Mouse (Mus musculus) forebrain, embryonic 10.5 days (tissue): ENCODE data around the gene Nox3. TPM values are rescaled to one million over a fixed set of nuclear protein-coding genes. Genes with fewer than 3 reads are reported as not detected.

Experiments
- DNase-seq: peaks from one replicate; pipeline ENCODE4 v3.0.0-alpha.2; 2017; ENCODE audit warnings: low spot score; ENCODE audit errors: extremely low spot score
- H3K27ac ChIP-seq: fragments of 300-500 bp; sonication (generic); 2 replicates; pipeline ENCODE4 v1.5.1; 2016; ENCODE audit warnings: mild to moderate bottlenecking
- H3K27me3 ChIP-seq: fragments of 300-500 bp; sonication (generic); 2 replicates; pipeline ENCODE4 v1.6.1; 2016; ENCODE audit warnings: mild to moderate bottlenecking; ENCODE audit not compliant: poor library complexity, severe bottlenecking
- H3K36me3 ChIP-seq: fragments of 300-500 bp; sonication (generic); replicated peaks from 2 replicates; pipeline ENCODE4 v1.6.1; 2016; ENCODE audit warnings: mild to moderate bottlenecking, moderate library complexity
- H3K4me1 ChIP-seq: fragments of 300-500 bp; sonication (generic); 2 replicates; pipeline ENCODE4 v1.6.1; 2016
- H3K4me3 ChIP-seq: fragments of 300-500 bp; sonication (generic); 2 replicates; pipeline ENCODE4 v1.5.1; 2016; ENCODE audit warnings: mild to moderate bottlenecking, moderate library complexity
- H3K9me3 ChIP-seq: fragments of 300-500 bp; sonication (generic); 2 replicates; pipeline ENCODE4 v1.6.1; 2016; ENCODE audit warnings: mild to moderate bottlenecking, moderate library complexity
- WGBS: fragments of 180-500 bp; shearing (Covaris S2); methylation state at CpG from one replicate; pipeline ENCODE4 v1.1.7; 2016; 5-methylcytosine and 5-hydroxymethylcytosine counted together
- polyA plus RNA-seq: library from polyadenylated mRNA; unstranded; fragments of >200 nt; fragmentation: Nextera tagmentation; extraction: Ambion mirVana; gene quantifications from 2 replicates; pipeline ENCODE4 v1.2.1, GENCODE M21; 2016

Nox3 gene
- polyA plus RNA-seq, result not detected in 2 replicates

GRCm38 (mm10) chr17:3696161-3696560 lies at the start of gene Nox3:
Nox3 (minus strand) TSS chr17:3696261.
- Histone ChIP-seq H3K36me3 (no peaks in the 10 kb centered on the region), H3K4me1 (peaks cover 20% of the 10 kb centered on the region), H3K9me3 (no peaks in the 10 kb centered on the region), H3K27me3 (no peaks in the 10 kb centered on the region), H3K4me3 (no peak within 1 kb of the TSS), H3K27ac (no peak within 1 kb of the TSS)
- 94% methylated on average over 9 of the region's 9 CpGs for WGBS
- no peak for DNase-seq

GRCm38 (mm10) chr17:3744402-3744801 lies 48.3 kb upstream of the Nox3 start:
- Histone ChIP-seq H3K4me3 (no peak overlapping the region), H3K27me3 (no peaks in the 10 kb centered on the region), H3K36me3 (no peaks in the 10 kb centered on the region), H3K27ac (no peak overlapping the region), H3K9me3 (no peaks in the 10 kb centered on the region), H3K4me1 (no peaks in the 10 kb centered on the region)
- DNase-seq, result no peak
- 79% methylated on average over 2 of the region's 2 CpGs for WGBS

- H3K36me3 ChIP-seq, result no peaks in the 10 kb centered on the region
- H3K9me3 ChIP-seq, result no peaks in the 10 kb centered on the region
- H3K4me3 ChIP-seq, result no peak overlapping the region
- 90% methylated on average over 2 of the region's 2 CpGs for WGBS
- H3K27ac ChIP-seq, result no peak overlapping the region
- no peaks in the 10 kb centered on the region for H3K27me3 ChIP-seq
- peaks cover 5% of the 10 kb centered on the region for H3K4me1 ChIP-seq
- DNase-seq, result no peak
Measured at GRCm38 (mm10) chr17:3736936-3737335, 40.9 kb upstream of the Nox3 start.

- H3K4me3 ChIP-seq, result no peak overlapping the region
- no peak for DNase-seq
- H3K36me3 ChIP-seq, result no peaks in the 10 kb centered on the region
- no peaks in the 10 kb centered on the region for H3K27me3 ChIP-seq
- H3K4me1 ChIP-seq, result peaks cover 5% of the 10 kb centered on the region
- no peaks in the 10 kb centered on the region for H3K9me3 ChIP-seq
- H3K27ac ChIP-seq, result no peak overlapping the region
Measured at GRCm38 (mm10) chr17:3734286-3734685, 38.2 kb upstream of the Nox3 start.

GRCm38 (mm10) chr17:3705350-3705930 lies 9.4 kb upstream of the Nox3 start:
- H3K4me1 ChIP-seq, result no peaks in the 10 kb centered on the region; the same call in 1 of the 2 replicates
- DNase-seq, result no peak
- no peak overlapping the region for H3K27ac ChIP-seq
- H3K4me3 ChIP-seq, result no peak overlapping the region
- no peaks in the 10 kb centered on the region for H3K9me3 ChIP-seq
- no peaks in the 10 kb centered on the region for H3K27me3 ChIP-seq
- no peaks in the 10 kb centered on the region for H3K36me3 ChIP-seq
- WGBS, result 96% methylated on average over 1 of the region's 1 CpGs

GRCm38 (mm10) chr17:3702320-3702719 lies 6.3 kb upstream of the Nox3 start:
- no peaks in the 10 kb centered on the region; the same call in 1 of the 2 replicates for H3K4me1 ChIP-seq
- H3K36me3 ChIP-seq, result no peaks in the 10 kb centered on the region
- no peak for DNase-seq
- WGBS, result 77% methylated on average over 3 of the region's 3 CpGs
- H3K27ac ChIP-seq, result no peak overlapping the region
- H3K27me3 ChIP-seq, result no peaks in the 10 kb centered on the region
- no peaks in the 10 kb centered on the region for H3K9me3 ChIP-seq
- H3K4me3 ChIP-seq, result no peak overlapping the region

- 66% methylated on average over 8 of the region's 8 CpGs for WGBS
- H3K4me1 ChIP-seq, result peaks cover 36% of the 10 kb centered on the region
- H3K36me3 ChIP-seq, result no peaks in the 10 kb centered on the region
- peak overlapping the region; percentile 9; the same call in 1 of the 2 replicates for H3K27ac ChIP-seq
- H3K27me3 ChIP-seq, result no peaks in the 10 kb centered on the region
- no peak for DNase-seq
- no peak overlapping the region for H3K4me3 ChIP-seq
- no peaks in the 10 kb centered on the region for H3K9me3 ChIP-seq
Measured at GRCm38 (mm10) chr17:3692817-3693216, 3.2 kb downstream of the Nox3 start.

GRCm38 (mm10) chr17:3690499-3691258 lies 5.4 kb downstream of the Nox3 start:
- no peaks in the 10 kb centered on the region for H3K9me3 ChIP-seq
- peaks cover 36% of the 10 kb centered on the region for H3K4me1 ChIP-seq
- no peaks in the 10 kb centered on the region for H3K27me3 ChIP-seq
- H3K4me3 ChIP-seq, result no peak overlapping the region
- peak; percentile 22 for DNase-seq
- WGBS, result 59% methylated on average over 8 of the region's 8 CpGs
- H3K27ac ChIP-seq, result peak overlapping the region; percentile 72
- no peaks in the 10 kb centered on the region for H3K36me3 ChIP-seq

- 39% methylated on average over 3 of the region's 3 CpGs for WGBS
- Histone ChIP-seq H3K27me3 (no peaks in the 10 kb centered on the region), H3K27ac (no peak overlapping the region), H3K4me1 (peaks cover 22% of the 10 kb centered on the region), H3K4me3 (no peak overlapping the region), H3K36me3 (no peaks in the 10 kb centered on the region), H3K9me3 (no peaks in the 10 kb centered on the region; the same call in 1 of the 2 replicates)
- DNase-seq, result no peak
Measured at GRCm38 (mm10) chr17:3683662-3684061, 12.4 kb downstream of the Nox3 start.

- H3K27me3 ChIP-seq, result no peaks in the 10 kb centered on the region
- H3K4me1 ChIP-seq, result no peaks in the 10 kb centered on the region
- H3K27ac ChIP-seq, result no peak overlapping the region
- no peaks in the 10 kb centered on the region for H3K36me3 ChIP-seq
- no peak overlapping the region for H3K4me3 ChIP-seq
- WGBS, result 89% methylated on average over 4 of the region's 4 CpGs
- no peaks in the 10 kb centered on the region for H3K9me3 ChIP-seq
- no peak for DNase-seq
Measured at GRCm38 (mm10) chr17:3669226-3669625, 26.8 kb downstream of the Nox3 start.

- no peak overlapping the region for H3K27ac ChIP-seq
- no peaks in the 10 kb centered on the region for H3K9me3 ChIP-seq
- no peak for DNase-seq
- 91% methylated on average over 4 of the region's 4 CpGs for WGBS
- no peak overlapping the region for H3K4me3 ChIP-seq
- no peaks in the 10 kb centered on the region for H3K36me3 ChIP-seq
- H3K4me1 ChIP-seq, result no peaks in the 10 kb centered on the region
- no peaks in the 10 kb centered on the region for H3K27me3 ChIP-seq
Measured at GRCm38 (mm10) chr17:3667287-3667686, 28.8 kb downstream of the Nox3 start.

- H3K9me3 ChIP-seq, result no peaks in the 10 kb centered on the region
- WGBS, result 87% methylated on average over 4 of the region's 4 CpGs
Measured at GRCm38 (mm10) chr17:3665321-3665720, 30.7 kb downstream of the Nox3 start.

GRCm38 (mm10) chr17:3659497-3659896 lies 36.6 kb downstream of the Nox3 start:
- H3K36me3 ChIP-seq, result no peaks in the 10 kb centered on the region
- no peak overlapping the region for H3K4me3 ChIP-seq
- no peak for DNase-seq
- no peak overlapping the region for H3K27ac ChIP-seq
- 82% methylated on average over 5 of the region's 5 CpGs for WGBS
- H3K9me3 ChIP-seq, result no peaks in the 10 kb centered on the region
- no peaks in the 10 kb centered on the region for H3K27me3 ChIP-seq
- H3K4me1 ChIP-seq, result no peaks in the 10 kb centered on the region

More at GRCm38 (mm10) chr17:3665321-3665720, 30.7 kb downstream of the Nox3 start:
- Histone ChIP-seq H3K36me3 (no peaks in the 10 kb centered on the region), H3K4me3 (no peak overlapping the region), H3K4me1 (no peaks in the 10 kb centered on the region), H3K27ac (no peak overlapping the region), H3K27me3 (no peaks in the 10 kb centered on the region)
- DNase-seq, result no peak
